Mouse (Mus musculus) gastrocnemius, adult 2 months (tissue): ENCODE results near the gene Nrp2. TPM values are rescaled to one million over a fixed set of nuclear protein-coding genes. Genes with fewer than 3 reads are reported as not detected.

Source experiments
- DNase-seq: peaks from one replicate; pipeline ENCODE4 v3.0.0; 2022
- H3K27ac ChIP-seq: fragments of 200-600 bp; 2 replicates; pipeline ENCODE4 v1.8.1; 2022; ENCODE audit warnings: mild to moderate bottlenecking
- H3K4me3 ChIP-seq: fragments of 200-600 bp; 2 replicates; pipeline ENCODE4 v1.8.1; 2022; ENCODE audit warnings: mild to moderate bottlenecking, moderate library complexity
- CTCF ChIP-seq: fragments of 200-600 bp; IDR thresholded peaks from 2 replicates; pipeline ENCODE4 v1.8.1; 2022; ENCODE audit warnings: antibody characterized with exemption, mild to moderate bottlenecking, moderate library complexity
- intact Hi-C: fragments of 180-260 bp; cut with DNase I; formaldehyde crosslinking; loops from one replicate; pipeline ENCODE4 v1.15.1; 2025
- total RNA-seq, 2 experiments: library from RNA; stranded (reverse); gene quantifications; 2 replicates each; pipeline ENCODE4 v1.2.3; 2021

Gene Nrp2
- total RNA-seq, 2 experiments from 2014 or later, result 2.9 to 6.8 TPM

DNA sequence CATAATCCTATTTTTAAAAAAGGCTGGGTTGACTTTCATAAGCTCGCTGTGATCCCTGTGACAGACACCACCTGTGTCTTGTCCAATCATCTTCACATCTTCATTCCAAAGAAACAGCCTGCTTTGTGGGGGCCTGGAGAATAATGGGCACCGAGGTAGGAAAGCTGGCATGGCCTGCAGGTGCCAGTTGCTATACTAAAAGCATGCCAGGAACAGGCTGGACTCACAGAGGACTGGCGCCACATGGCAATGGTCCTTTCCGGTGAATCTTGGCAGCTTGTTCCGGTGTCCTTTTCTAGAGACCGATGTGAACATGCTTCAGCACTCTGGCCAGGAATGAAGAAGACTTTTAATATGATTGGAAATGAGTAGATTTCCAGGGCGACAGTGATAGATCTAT lies 108.1 kb downstream of the Nrp2 start:
- no peak overlapping the region for H3K27ac ChIP-seq
- peak; percentile 67 for DNase-seq
- intact Hi-C loops, result no loop called here
- no peak for TF ChIP-seq CTCF
- no peak overlapping the region for H3K4me3 ChIP-seq

DNA sequence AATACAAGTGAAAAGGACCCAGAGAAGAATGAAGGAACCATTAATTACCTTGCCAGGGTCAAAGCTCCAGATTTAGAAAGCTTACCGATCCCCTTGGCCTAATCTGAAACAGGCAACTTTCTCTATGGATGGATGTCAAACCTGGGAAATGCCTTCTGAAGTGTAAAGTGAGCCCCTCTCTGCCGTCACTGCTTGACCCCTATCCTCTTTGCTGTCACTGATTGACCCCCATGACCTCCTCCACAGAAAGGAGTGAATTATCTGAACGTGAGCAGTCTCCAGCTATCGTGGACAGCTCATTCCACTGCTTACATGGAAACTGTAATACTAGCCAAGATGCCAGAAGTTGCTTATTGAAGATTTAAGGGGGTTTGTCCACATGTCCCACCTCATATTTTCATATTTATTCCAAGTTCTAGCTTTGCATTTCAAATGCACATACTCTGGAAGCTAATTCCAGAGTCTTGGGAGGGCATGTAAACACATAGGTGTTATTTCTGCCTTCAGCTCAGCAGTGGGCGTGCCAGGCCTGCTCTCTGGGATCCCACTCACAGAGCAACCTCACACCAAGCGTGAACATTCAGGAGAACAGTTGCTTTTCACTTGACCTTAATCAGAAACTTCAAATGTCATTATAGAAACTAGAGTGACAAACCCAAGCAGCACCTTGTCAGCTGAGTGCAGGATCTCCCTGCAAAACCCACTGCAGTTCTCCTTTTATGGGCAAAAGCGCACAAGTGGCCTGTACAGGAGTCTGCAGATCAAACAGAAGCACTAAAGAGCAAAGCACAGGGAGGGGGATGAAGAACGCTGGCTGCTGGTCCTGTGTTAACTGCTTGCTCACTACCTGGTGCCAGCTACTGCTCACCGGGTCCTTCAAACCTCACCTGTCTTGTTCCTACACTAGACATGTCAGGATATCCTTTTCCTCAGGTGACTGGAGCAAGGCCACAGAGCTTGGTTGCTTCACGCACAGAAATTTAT lies 109.9 kb downstream of the Nrp2 start:
- Histone ChIP-seq H3K27ac (no peak overlapping the region), H3K4me3 (no peak overlapping the region)
- TF ChIP-seq CTCF, result no peak
- intact Hi-C loops, result no loop called here
- no peak for DNase-seq

DNA sequence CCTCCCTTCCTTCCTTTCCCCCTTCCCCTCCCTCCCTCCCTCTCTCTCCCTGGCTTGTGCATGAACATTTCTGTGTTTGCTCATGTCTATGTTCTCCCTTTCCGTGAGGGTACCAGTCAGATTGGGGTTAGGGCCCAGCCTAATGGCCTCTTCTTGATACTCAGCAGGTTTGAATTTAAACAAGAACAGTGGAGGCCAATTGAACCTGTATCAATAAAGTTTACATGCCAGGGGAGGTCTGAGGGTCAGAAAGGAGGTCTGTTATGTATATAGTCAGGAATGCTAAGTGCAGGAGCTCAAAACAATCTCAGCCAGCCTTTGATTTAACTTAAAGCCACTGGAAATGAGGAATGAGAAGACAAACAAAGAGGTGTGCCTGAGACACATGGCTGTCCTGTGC lies 110.9 kb downstream of the Nrp2 start:
- Histone ChIP-seq H3K27ac (no peak overlapping the region), H3K4me3 (no peak overlapping the region)
- DNase-seq, result no peak
- TF ChIP-seq CTCF, result no peak
- intact Hi-C loops, result no loop called here

DNA sequence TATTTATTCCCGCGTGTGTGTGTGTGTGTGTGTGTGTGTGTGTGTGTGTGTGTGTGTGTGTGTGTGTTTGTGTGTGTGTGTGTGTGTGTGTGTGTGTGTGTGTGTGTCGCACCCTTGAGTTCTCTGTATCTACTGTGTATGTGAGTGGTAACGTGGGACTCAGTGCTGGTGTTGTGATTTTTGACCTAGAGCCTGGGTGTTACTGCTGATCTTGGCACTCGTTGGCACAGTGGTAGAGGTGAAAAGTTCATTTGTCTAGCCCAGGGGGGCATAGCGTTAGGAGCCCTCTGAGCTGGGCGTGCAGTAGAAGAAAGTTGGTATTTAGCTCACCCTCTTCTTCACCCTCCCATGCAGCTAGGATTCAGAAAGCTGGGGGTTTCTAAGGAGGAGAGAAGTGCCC lies 114.5 kb downstream of the Nrp2 start:
- no peak for TF ChIP-seq CTCF
- no peak for DNase-seq
- Histone ChIP-seq H3K27ac (no peak overlapping the region), H3K4me3 (no peak overlapping the region)
- intact Hi-C loops, result no loop called here

DNA sequence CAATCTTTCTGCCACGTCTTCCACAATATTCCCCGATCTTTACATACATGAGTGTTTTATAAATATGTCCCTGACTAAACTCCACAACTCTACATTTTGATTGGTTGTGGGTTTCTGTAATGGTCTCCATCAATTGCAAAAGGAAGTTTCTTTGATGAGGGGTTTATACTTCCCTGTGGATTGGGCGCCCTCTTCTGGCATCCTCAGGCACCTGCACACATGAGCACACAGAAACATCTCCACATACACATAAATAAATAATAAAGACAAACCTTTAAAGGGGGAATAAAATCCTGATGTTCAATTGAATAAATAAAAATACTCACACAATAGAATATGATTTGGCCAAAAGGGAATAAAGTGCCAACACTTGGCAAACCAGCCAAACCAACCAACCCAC lies 117.1 kb downstream of the Nrp2 start:
- intact Hi-C loops, result no loop called here
- no peak overlapping the region for H3K27ac ChIP-seq
- DNase-seq, result no peak
- H3K4me3 ChIP-seq, result no peak overlapping the region
- TF ChIP-seq CTCF, result peak; percentile 42

DNA sequence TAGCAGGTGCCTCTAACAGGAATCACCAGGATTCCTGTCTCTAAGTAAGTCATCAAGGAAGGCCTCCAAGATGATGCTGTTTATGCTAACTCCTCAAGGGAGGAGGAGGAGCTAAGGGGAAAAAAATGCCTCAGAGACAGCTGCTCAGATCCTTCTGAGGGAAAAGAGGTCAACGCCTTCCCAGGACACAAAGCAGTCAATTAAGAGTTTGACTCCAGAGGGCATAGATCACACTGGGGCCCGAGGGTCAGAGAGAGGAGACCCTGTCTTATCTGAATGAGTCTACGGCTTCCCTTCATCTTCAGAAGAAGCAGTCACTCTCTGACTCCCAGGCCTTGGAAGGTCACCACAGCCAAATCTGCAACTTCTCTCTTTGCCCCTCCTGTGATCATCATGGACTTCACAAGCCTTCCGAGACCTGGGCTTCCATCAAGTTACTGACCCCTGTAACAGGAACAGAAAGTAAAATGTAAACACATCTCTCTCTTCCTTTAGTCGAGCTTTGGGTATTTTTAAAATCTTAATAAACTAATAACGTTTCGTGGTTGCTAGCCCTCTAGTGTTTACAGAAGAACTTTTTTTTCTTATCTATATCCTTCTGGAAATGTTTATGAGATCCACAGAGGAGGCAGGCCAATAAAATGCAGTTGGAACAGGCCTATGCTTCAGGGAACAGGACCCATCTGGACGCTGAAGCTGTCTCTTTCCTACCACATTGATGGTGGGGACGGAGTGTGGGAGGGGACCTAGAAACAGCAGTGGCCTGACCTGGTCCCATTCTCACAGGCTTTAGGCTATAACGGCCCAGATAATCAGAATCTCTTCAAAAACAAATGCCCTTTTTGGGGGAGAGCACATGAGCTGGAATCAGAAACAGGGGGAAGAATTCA lies 118.7 kb downstream of the Nrp2 start:
- no peak for TF ChIP-seq CTCF
- no peak overlapping the region for H3K27ac ChIP-seq
- no peak for DNase-seq
- H3K4me3 ChIP-seq, result no peak overlapping the region
- intact Hi-C loops, result no loop called here

DNA sequence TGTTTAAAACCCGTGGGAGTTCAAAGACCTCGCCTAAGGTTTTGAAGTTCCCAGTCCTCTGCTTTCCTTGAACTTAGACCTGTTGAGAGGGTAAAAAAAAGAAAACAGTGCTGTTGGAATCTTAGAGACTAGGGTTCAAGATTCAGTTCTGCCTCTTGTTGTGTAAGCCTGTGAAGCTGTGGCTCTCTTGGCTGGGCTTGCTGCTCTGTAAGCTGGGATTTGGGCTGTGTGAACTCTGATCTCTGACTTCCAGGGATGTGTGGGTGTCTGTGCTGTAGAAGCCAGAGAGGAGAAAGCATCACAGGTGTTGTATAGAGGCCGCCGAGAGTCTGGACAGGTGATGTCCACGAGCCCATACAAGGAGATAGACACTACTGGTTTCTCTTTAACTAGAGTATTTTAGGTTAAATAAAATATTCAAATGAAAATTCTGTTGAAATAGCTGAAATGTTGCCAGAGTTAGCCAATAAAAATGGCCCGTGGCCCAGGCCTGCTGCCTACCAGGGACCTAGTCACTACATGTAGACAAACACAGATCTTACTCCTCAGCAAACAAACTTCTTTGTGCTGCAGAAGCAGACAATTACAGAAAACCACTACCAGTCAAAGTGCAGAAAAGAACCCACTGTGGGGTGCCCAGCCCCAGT lies 120.6 kb downstream of the Nrp2 start:
- intact Hi-C loops, result no loop called here

DNA sequence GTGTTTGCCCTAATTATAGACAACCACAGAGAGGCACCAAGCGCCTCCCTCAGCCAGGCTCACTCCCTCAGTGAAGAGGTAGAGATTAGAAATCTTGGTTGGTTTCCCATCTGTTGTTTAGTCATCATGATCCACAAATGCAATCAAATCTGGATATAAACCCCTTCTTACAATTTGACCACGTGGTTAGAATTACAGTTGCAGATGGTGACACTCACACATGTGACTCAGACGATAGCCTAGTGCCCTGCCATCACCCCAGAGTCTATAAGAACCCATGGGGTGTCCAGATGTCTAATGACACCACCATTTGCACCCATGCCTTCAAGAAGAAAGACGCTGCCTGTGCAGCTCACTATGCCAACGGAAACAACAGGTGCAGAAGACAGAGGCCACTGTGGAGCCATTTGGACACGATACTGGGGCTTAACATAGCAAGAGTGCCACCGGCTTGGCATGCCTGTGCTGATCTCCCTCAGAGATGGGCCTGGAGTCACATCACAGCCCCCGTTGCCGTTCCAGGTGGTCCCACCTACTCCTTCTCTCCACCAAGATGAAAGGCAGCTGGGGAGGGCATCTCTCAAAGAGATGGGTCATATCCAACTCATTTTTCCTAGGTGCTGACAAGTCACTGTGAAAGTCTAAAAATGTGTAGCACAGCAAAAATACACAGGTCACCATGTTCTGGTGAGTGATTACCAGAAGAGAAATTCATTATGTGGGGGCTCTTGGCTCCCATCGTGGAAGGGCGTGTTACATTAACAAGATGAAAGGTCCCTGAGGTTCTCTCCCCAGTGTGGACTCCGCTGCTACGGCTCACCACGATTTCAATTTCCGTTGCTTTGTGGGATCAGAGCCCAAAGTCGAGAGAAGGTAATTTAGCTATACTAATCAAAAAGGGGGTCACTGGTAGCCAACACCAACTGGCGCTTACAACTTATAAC lies 123.0 kb downstream of the Nrp2 start:
- DNase-seq, result no peak
- intact Hi-C loops, result no loop called here
- no peak for TF ChIP-seq CTCF
- Histone ChIP-seq H3K4me3 (no peak overlapping the region), H3K27ac (no peak overlapping the region)

More for the DNA sequence above, 120.6 kb downstream of the Nrp2 start:
- DNase-seq, result peak; percentile 34
- no peak overlapping the region for H3K4me3 ChIP-seq
- no peak overlapping the region for H3K27ac ChIP-seq
- TF ChIP-seq CTCF, result no peak

DNA sequence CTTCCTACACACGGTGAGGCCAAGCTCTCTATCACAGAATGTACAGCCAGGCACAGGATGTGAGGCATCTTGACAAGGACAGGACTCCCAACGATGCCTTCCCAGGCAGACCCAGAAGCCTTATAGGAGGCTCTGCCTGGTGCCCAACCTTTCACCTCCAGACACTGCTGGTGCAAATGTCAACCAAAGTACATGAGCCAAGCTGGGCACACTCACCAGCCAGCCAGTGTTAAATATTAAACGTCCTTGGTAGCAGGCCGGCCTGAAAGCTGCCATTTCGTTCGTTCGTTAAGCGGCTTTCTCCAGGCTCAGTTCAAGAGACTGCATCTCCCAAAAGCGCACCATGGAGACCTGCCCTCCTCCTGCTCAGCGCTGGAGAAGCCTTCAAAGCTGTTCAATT lies 124.2 kb downstream of the Nrp2 start:
- intact Hi-C loops, result no loop called here
- Histone ChIP-seq H3K27ac (no peak overlapping the region), H3K4me3 (no peak overlapping the region)
- TF ChIP-seq CTCF, result no peak
- no peak for DNase-seq

DNA sequence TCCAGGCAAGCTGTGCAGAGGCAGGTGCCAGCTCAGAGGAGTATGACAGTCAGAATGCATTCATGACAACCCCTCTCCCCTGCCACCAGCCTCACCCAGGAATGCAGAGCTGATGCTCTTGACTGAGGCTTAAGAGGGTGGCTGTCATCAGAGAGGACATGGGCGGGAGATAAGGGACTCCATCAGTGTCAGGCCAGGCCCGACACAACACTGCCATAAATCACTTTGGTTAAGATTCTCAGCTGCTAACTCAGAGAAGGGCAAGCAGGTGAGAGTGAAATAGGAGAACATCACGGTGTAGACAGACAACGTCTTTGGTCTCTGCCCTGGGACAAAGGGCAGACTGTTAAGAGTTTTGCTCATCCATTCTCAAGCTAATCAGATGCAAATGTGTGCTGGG lies 125.1 kb downstream of the Nrp2 start:
- no peak for DNase-seq
- no peak for TF ChIP-seq CTCF
- H3K4me3 ChIP-seq, result no peak overlapping the region
- intact Hi-C loops, result no loop called here
- H3K27ac ChIP-seq, result no peak overlapping the region

DNA sequence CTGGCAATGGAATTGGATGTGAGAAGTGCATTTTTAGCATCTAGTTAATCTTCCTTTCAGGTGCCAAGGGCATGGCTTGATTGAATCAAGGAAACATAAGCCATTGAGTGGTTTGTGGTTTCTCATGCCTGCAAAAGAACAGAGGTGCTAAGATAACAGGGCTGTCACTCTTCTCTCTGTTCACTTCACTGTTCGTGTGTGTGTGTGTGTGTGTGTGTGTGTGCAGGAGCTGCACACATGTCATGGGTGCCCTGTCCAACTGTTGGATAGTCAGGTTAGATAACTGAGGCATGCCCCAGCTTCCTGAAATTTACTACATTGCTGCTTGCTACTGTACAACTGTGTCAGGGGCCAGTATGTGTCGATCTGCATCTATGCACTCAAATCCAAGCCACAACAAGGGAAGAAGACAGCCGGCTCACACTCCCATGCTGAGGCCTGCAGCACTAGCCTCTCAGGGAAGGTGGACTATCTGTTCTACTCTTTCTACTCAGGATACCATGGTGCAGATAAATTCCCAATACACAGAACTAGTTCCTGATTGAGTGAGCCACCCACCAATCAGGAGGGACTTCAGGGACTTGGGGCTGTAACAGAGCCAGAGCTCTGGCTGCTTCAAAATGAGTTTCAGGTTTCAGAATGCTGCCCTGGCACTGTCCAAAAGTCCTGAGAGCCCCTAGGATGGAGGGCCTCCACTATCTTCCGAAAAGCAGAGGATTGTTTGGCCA lies 126.8 kb downstream of the Nrp2 start:
- Histone ChIP-seq H3K4me3 (no peak overlapping the region), H3K27ac (no peak overlapping the region)
- intact Hi-C loops, result no loop called here
- no peak for TF ChIP-seq CTCF
- DNase-seq, result no peak
